Mouse (Mus musculus) right cerebral cortex, postnatal 25 days (tissue): ENCODE data around the gene 2610008E11Rik.
"Not testable (repeated sequence)": the region's sequence is repeated elsewhere in the genome, so short reads cannot be mapped to it uniquely, and the experiment has no call there.

Experiments used
- DNase-seq: peaks from one replicate; pipeline ENCODE4 v3.0.0; 2022

2610008E11Rik gene

GRCm38 (mm10) chr10:79097161-79097754, at the start of gene 2610008E11Rik:
2610008E11Rik (minus strand) TSS chr10:79097600.
- peak; percentile 94 for DNase-seq

- peak; percentile 25 for DNase-seq
These were observed 18.9 kb upstream of the 2610008E11Rik start for GRCm38 (mm10) chr10:79116125-79116849.

- DNase-seq: no peak
These were observed 17.7 kb upstream of the 2610008E11Rik start for GRCm38 (mm10) chr10:79115085-79115484.

GRCm38 (mm10) chr10:79110482-79110881, 13.1 kb upstream of the 2610008E11Rik start:
- DNase-seq: no peak

DNA sequence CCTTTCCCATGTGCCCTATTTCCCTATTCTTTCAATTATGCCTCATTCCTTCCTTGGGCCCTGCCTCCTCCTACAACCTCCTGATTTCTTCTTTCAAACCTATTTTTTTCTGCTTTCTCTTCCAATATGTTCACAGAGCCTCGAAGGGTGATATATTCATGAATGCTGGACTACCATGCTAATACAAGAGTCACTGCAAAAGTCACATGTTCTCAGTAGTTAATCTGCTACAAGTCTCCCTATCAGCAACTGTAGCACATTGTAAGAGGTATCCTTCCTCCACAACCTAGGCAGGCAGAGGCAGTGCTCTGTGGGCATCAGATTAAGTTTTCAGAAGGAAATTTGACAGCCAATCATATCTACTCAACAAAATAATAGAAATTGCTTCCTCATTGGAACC, 11.8 kb upstream of the 2610008E11Rik start:
- DNase-seq: no peak

DNA sequence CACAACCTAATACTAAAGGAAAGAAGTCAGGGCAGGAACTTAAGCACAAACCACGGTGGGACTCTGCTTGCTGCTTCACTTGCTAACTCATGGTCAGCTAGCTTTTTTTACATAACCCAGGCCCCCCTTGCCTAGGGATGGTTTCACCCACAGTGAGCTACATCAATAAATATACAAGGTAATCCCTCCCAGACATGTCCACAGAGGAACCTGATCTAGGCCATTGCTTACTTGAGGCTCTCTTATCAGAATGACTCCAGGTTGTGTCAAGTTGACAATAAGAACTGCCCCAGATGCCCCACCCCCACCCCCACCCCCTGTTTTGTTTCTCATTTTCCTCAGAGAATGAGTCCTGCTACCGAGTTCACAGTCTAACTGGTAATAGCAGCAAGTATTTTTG, 10.1 kb upstream of the 2610008E11Rik start:
- no peak for DNase-seq

DNA sequence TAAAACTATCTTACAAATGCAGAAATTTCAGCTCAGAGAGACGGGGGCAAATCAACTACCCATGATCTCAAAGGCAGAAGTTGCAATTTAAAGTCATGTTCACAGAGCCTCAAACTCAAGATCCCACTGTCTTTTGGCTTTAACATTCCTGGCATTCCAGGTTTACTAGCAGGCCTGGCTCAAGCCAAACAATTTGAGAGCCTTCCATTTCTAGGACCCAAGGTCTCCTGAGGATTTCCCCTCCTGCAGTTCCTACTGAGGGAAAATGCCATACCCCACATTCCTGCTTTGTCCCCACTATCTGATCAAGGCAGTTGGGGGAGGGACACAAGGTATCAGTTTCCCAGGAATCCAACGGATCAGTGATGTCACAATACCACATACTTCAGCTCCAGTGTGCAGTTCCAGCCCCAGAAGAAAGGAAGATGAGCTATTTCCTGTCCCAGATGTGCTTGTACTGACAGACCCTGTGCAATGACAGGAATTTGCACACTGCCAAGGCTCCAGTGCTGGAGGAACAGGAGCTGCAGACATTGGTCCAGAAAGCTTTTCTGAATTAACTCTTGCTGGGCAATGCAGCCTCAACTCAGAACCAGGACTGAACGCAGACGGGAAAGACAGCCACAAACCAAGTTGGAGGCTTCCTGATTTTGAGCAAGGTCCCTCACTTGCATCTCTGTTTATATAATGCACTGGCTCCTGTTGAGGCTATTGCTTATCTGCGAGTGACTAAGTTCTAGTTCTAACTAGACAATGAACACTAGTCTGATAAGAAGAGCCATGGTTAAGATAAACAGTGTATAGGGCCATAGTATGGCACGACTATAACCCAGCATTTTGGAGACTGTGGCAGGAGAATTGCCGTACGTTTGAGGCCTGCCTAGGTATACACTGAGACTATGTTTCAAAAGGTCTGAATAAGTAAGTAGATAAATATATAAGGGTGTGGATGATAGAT, 9.2 kb upstream of the 2610008E11Rik start:
- DNase-seq: no peak

DNA sequence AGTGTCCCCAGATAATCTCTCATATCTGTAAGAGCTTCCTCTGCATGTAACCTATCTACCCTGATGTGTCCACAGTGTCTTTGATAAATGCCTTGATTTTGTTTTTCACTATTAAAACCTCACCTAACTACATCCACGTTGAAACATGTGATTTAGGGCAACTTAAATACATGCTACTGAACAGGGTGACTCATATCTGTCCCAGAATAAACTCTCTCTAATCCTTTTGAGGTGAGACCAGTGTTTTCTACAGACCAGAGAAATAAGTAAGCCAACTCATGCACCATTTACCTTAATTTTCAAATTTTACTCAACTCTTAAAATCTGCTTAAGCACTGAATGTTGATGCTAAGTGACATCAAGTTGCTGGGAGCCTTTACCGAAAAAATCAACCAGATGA, 694 bp downstream of the 2610008E11Rik start:
- no peak for DNase-seq

DNA sequence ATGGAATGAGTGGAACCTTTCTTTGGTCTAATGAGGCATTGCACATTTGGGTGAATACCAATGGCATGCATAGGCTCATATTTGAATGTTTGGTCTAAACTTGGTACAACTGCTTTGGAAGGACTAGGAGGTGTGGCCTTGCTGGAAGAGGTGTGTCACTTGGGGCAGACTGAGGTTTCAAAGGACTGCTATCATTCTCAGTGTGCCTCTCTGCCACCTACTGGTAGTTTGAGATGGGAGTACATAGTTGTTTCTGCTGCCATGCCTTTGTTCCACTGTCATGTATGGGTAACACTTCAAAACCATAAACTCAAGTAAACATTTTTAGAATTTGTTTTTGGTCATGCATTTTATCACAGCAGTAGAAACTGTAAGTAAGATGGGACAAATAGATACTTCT, 5.7 kb downstream of the 2610008E11Rik start:
- DNase-seq: no peak

- DNase-seq: no peak
These were observed 8.4 kb downstream of the 2610008E11Rik start for GRCm38 (mm10) chr10:79089000-79089399.

DNA sequence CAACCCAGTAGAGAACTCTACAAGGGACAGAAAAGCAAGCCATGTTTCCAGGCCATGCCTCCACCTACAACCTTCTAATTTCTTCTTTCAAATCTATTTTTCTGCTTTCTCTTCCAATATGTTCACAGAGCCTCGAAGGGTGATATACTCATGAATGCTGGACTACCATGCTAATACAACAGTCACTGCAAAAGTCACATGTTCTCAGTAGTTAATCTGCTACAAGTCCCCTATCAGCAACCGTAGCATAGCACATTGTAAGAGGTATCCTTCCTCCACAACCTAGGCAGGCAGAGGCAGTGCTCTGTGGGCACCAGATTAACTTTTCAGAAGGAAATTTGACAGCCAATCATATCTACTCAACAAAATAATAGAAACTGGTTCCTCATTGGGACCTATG, 10.8 kb downstream of the 2610008E11Rik start:
- no peak for DNase-seq

DNA sequence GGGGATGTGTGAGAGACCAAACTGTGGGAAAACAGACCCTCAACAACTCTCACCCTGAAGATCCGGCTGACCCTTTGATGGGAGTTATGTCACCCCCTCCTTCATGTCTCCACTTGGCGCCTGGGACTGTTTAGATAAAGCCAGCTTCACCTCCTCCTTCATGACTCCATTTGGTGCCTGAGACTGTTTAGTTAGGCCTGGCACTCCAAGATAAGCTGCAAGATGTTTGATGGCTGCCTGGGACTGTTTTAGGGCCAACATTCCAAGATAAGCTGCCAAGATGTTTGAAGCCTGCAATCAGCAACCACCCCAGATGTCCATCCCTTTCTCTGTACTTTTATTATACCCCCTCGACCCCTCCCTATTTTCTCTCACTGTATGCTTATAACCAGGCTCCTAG, 40.0 kb downstream of the 2610008E11Rik start:
- DNase-seq: not testable (repeated sequence)

GRCm38 (mm10) chr10:79042457-79042856, 54.9 kb downstream of the 2610008E11Rik start:
- DNase-seq: not testable (repeated sequence)

DNA sequence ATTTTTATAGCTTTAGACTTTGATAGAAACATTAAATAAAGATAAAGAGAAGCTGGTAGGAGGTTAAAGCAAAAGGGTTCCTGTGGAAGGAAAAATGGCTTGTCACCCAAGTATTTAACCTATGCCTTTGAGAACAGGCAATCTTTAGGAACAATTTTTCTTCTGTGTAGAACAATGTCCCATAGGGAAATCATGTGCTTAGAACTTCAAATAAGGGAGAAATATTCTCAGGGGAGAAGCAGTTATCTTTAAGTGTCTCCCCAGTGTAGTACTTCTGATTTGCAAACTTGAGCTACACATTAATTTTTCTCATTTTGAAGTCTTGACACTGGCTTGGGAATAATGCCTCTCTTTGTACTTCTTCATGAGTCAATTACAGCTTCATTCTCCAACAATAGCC, 69.0 kb downstream of the 2610008E11Rik start, which contains the start of gene Olfr57:
Gene Olfr57 (plus strand): TSS at position 301 of the 400 bp plus-strand sequence.
- no peak for DNase-seq
